Mouse (Mus musculus) cerebellum, adult 2 months (tissue): ENCODE results near the gene Tmco1.

Source experiments
- CTCF ChIP-seq: fragments of 200-500 bp; IDR thresholded peaks from 2 replicates; pipeline ENCODE4 v1.5.1; 2011; ENCODE audit warnings: low read depth, mild to moderate bottlenecking, control low read depth, low read length, moderate library complexity, borderline replicate concordance; ENCODE audit not compliant: insufficient read depth
- POLR2A ChIP-seq: fragments of 200-500 bp; IDR thresholded peaks from 2 replicates; pipeline ENCODE4 v1.6.1; 2011; ENCODE audit warnings: low read length, control low read depth, borderline replicate concordance; ENCODE audit not compliant: insufficient read depth

DNA sequence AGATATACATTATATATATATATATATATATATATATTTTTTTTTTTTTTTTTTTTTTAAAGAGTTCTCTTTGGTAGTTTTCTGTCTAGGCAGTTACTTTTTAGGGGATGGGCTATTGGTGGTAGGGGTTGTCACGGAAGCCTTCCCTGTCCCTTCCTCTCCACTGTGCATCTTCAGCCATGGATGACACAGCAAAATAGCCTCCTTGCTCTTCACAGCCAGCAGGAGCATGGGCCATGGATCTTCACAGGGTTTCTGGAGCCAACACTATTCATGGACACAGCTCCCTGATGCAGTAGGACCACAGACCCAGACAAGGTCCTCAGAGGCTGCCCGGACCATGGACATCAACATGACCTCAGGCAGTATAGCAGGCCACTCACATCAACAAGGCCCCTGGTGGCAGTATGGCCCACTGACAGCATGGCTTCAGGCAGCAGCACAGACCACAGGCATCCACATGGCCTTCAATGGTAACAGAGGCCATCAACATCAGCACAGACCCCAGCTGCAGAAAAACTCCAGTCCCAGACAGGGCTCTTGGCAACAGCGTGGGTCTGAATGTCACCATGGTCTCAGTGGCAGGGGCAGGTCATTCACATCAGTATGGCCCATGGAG is 32.8 kb downstream of the Tmco1 start:
- TF ChIP-seq CTCF, result no peak
- TF ChIP-seq POLR2A, result no peak
